Mouse (Mus musculus) yolk sac, embryonic 10.5 days (tissue): ENCODE measurements at regions not wholly inside any gene's neighbourhood (a gene's known extent, or its start where the extent isn't known, plus 50 kb on each side); places are given as distances from the start of the nearest gene placed in this dataset.

Experiments used
- DNase-seq: peaks from one replicate; pipeline ENCODE4 v3.0.0-alpha.2; 2017; ENCODE audit warnings: low spot score

DNA sequence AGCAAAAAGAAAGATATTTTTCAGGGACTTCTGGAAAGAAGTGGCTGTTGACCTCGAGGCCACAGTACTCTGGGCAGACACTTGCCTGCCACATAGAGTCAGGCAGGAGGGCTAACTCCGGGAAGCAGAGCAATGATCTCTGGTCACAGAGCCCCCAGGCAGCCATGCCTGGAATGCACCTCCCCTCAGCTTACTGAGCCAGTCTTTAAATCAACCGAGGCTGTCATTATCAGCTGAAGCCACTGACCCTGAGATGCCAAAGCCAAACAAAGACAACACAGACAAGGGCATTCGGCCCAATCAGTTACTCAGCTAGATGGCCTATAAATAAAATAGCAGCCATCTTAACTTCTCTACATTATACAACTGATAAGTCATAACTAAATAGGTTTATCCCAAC, 52.2 kb upstream of the Foxo6 start:
- peak; percentile 18 for DNase-seq

DNA sequence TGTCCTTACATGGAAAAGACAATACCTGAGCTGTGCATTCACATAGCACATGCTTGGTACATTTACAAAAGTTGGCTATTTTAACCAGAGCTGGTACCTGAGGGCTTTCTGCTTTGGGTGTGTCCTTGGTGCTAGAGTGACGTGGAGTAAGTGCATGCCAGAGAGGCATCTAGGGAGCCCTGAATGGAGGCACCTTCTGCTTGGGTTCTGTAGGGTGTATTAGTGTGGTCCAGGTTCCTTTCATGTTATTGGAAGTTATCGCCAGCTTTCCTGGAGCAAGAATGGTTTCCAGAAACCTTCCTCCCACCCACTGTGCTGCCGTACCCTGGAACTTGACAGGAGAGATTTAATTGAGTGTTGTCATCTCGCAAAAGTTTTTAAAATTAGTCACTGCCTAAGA, 53.5 kb upstream of the Foxo6 start:
- no peak for DNase-seq

GRCm38 (mm10) chr4:120341933-120342332, 54.8 kb upstream of the Foxo6 start:
- no peak for DNase-seq

DNA sequence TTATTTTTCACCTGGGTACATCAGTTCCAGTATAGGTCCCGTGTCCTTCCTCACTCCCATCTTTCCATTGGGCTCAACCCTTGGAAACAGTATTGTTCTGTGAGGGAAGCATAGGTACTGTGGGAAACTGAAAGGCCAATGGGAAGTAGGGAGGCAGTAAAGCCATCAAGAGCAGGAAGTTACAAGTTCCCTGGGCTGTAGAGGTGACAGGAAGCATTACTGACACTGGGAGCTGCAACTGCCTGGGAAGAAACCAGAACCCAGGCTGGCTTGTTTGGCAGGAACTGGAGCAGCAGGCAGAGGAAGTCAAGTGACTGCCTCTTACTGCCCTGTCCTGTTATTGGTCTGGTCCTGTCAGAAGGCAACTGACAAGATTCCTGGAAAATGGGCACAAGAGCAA, 55.5 kb upstream of the Foxo6 start:
- DNase-seq = no peak

- no peak for DNase-seq
Observed at GRCm38 (mm10) chr4:120345676-120346465, 58.7 kb upstream of the Foxo6 start.

DNA sequence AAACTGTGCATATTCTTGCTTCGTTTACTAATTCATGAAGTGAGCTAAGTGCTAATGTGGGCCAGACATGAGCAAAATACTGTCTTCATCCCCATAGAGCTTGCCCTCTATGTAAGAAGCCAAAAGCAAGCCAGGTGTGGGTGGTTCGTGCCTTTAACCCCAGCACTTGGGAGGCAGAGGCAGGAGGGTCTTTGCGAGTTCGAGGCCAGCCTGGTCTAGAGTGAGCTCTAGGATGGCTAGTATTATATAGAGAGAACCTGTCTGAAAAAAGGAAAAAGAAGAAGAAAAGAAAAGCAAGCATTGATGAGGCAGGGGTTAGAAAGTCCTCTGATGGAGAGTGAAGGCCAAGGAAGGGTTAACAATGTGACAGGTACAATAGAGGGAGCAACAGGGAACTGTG, 55.2 kb upstream of the Scmh1 start:
- no peak for DNase-seq

DNA sequence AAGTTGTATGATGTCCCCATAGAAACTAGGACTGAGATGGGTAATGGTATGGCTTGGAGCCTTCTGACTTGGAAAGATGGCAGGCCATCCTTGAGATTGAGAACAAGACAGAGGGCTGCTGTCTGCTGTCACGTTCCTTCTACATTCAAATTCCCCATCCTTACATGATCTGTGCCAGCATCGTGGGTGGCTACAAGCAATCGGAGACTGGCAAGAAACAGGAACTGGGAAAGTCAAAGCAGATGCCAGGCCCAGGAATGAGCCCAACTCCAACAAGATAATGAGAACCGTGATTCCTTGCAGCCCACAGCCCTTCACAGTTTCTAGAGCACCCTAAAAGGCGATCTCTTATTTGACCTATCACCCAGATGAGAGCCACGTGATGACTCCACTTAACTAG, 51.3 kb upstream of the Scmh1 start:
- DNase-seq = no peak
